Mouse (Mus musculus): ENCODE measurements around the gene Cstad. TPM values are rescaled to one million over a fixed set of nuclear protein-coding genes. Genes with fewer than 3 reads are reported as not detected.

Gene Cstad
- polyA plus RNA-seq (2015; fragmentation: Nextera tagmentation; extraction: Ambion mirVana): 0.84 and 1.3 TPM in 2 replicates

GRCm38 (mm10) chr2:30594641-30595379, at the start of gene Cstad:
Gene Cstad, plus strand, starts transcription at chr2:30595040.

Other genes with a start within 250 kb of the Cstad start
- gene Sh3glb2, start 235.7 kb upstream of the Cstad start, polyA plus RNA-seq (2015; fragmentation: Nextera tagmentation; extraction: Ambion mirVana): 77.9 and 87.5 TPM in 2 replicates
- 13.9 and 15.1 TPM in 2 replicates for gene Miga2, start 230.8 kb upstream of the Cstad start, polyA plus RNA-seq (2015; fragmentation: Nextera tagmentation; extraction: Ambion mirVana)
- gene Dolpp1, start 202.8 kb upstream of the Cstad start, polyA plus RNA-seq (2015; fragmentation: Nextera tagmentation; extraction: Ambion mirVana): 12.4 and 13.6 TPM in 2 replicates
- gene Crat, start 179.2 kb upstream of the Cstad start, polyA plus RNA-seq (2015; fragmentation: Nextera tagmentation; extraction: Ambion mirVana): 21.3 and 24.3 TPM in 2 replicates
- 80.9 and 81.6 TPM in 2 replicates for gene Ptpa, start 179.0 kb upstream of the Cstad start, polyA plus RNA-seq (2015; fragmentation: Nextera tagmentation; extraction: Ambion mirVana)
- gene Ier5l, start 120.8 kb upstream of the Cstad start, polyA plus RNA-seq (2015; fragmentation: Nextera tagmentation; extraction: Ambion mirVana): 1.1 and 1.2 TPM in 2 replicates
- 0.79 and 0.87 TPM in 2 replicates for gene 1700001O22Rik, start 208.6 kb downstream of the Cstad start, polyA plus RNA-seq (2015; fragmentation: Nextera tagmentation; extraction: Ambion mirVana)
- gene Ntmt1, start 212.8 kb downstream of the Cstad start, polyA plus RNA-seq (2015; fragmentation: Nextera tagmentation; extraction: Ambion mirVana): 87.4 and 95.0 TPM in 2 replicates
- 19.2 and 20.4 TPM in 2 replicates for gene Asb6, start 235.3 kb downstream of the Cstad start, polyA plus RNA-seq (2015; fragmentation: Nextera tagmentation; extraction: Ambion mirVana)
- 5.0 and 5.5 TPM in 2 replicates for gene Prrx2, start 239.9 kb downstream of the Cstad start, polyA plus RNA-seq (2015; fragmentation: Nextera tagmentation; extraction: Ambion mirVana)